Mouse (Mus musculus) midbrain, embryonic 16.5 days (tissue): ENCODE results near the gene Cox7a2l. TPM values are rescaled to one million over a fixed set of nuclear protein-coding genes. Genes with fewer than 3 reads are reported as not detected.
A peak's percentile ranks its signal among the peaks of the same experiment; 100 is the strongest.

Experiments used
- ATAC-seq: fragments of 200-750 bp; cut with Nextera tagmentation; 2 replicates; pipeline ENCODE4 v1.8.0; 2017; ENCODE audit warnings: moderate TSS enrichment
- H3K27ac ChIP-seq: fragments of 300-500 bp; sonication (generic); 2 replicates; pipeline ENCODE4 v1.5.1; 2014; ENCODE audit warnings: mild to moderate bottlenecking, low read length, mixed read lengths
- H3K27me3 ChIP-seq: fragments of 300-500 bp; sonication (generic); 2 replicates; pipeline ENCODE4 v1.6.1; 2014; ENCODE audit warnings: low read depth, low read length, mixed read lengths; ENCODE audit not compliant: control insufficient read depth, insufficient read depth
- H3K36me3 ChIP-seq: fragments of 300-500 bp; sonication (generic); 2 replicates; pipeline ENCODE4 v1.6.1; 2014; ENCODE audit warnings: mild to moderate bottlenecking, low read length, moderate library complexity, mixed read lengths; ENCODE audit not compliant: control insufficient read depth, insufficient read depth
- H3K4me1 ChIP-seq: fragments of 300-500 bp; sonication (generic); 2 replicates; pipeline ENCODE4 v1.6.1; 2014; ENCODE audit warnings: mild to moderate bottlenecking, low read length, mixed read lengths; ENCODE audit not compliant: control insufficient read depth, insufficient read depth
- H3K4me2 ChIP-seq: fragments of 300-500 bp; sonication (generic); 2 replicates; pipeline ENCODE4 v1.6.1; 2014; ENCODE audit warnings: mild to moderate bottlenecking, low read length, mixed read lengths
- H3K4me3 ChIP-seq: fragments of 300-500 bp; sonication (generic); 2 replicates; pipeline ENCODE4 v1.5.1; 2014; ENCODE audit warnings: low read depth, mild to moderate bottlenecking, low read length, moderate library complexity, mixed read lengths
- H3K9ac ChIP-seq: fragments of 300-500 bp; sonication (generic); 2 replicates; pipeline ENCODE4 v1.6.1; 2014; ENCODE audit warnings: low read depth, low read length, mixed read lengths
- H3K9me3 ChIP-seq: fragments of 300-500 bp; sonication (generic); replicated peaks from 2 replicates; pipeline ENCODE4 v1.6.1; 2014; ENCODE audit warnings: mild to moderate bottlenecking, low read length, mixed read lengths; ENCODE audit not compliant: control insufficient read depth, poor library complexity, severe bottlenecking
- whole genome bisulfite sequencing: fragments of 180-500 bp; shearing (Covaris S2); extraction: QIAGEN DNeasy Blood & Tissue Kit; methylation state at CpG from one replicate; pipeline ENCODE4 v1.1.7; 2014; 5-methylcytosine and 5-hydroxymethylcytosine counted together
- polyA plus RNA-seq: library from polyadenylated mRNA; unstranded; fragments of >200 nt; fragmentation: Nextera tagmentation; extraction: Ambion mirVana; gene quantifications from 2 replicates; pipeline ENCODE4 v1.2.1, GENCODE M21; 2015

Gene Cox7a2l
- polyA plus RNA-seq, 1 experiment from 2014 or later: 191 TPM

DNA sequence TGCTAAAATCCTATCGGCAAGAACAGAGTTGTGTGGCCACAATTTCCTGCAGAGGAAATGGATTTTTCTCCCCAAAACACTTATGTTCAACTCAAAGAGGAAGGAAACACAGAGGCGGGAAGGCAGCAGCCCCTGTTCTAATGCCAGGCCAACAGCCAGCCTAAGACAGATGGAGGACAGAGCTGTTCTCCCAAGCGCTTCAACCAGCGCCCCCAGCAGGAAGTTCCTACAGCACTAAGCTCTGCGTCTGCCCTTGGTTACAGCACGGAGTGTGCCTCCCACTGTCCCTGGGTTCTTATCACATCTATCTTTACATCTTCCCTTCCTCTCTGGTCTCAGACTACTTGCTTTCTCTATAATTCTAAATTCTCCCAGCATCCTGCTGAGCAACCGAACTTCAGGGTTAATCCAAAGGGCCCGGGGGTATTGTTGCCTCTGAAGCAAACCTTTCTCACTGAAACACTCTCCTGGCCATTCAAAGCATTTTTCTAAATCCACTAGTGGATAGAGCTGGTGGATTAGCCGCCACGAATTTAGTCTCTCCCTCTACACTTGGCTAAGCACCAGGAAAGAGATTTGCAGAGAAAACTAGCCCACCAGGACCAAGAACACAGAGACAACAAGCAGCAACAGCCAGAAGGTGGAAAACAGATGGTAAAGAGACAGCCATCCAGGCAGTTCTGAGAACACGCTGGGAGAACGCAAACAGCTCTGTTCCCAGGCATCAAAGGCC, 31.5 kb upstream of the Cox7a2l start:
- Histone ChIP-seq H3K27ac (peak overlapping the region; percentile 47), H3K27me3 (peaks cover 4% of the 10 kb centered on the region; the same call in 1 of the 2 replicates)
- ATAC-seq: peak; percentile 32; the same call in 1 of the 2 replicates

DNA sequence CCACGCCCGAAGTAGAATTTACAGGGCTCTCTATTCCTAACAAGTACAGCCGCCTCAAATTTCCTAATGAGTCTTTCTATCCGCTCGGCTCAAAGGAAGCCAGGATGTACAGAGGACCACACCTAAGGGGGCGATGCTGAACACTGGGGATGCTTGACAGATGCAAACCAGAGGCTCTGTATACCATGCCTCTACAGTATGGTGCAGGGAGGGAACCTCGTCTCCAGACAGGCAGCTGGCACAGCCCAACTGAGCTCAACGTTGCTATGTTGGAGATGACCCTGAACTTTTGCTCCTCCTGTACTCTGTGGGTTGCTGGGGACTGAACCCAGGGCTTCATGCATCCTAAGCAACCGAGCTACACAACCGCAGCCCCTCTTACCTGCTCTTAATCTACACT, 30.0 kb upstream of the Cox7a2l start:
- Histone ChIP-seq H3K36me3 (no peaks in the 10 kb centered on the region), H3K4me2 (no peak overlapping the region), H3K4me3 (no peak overlapping the region), H3K9ac (no peak overlapping the region), H3K9me3 (no peaks in the 10 kb centered on the region), H3K4me1 (peaks cover 27% of the 10 kb centered on the region), H3K27ac (no peak overlapping the region), H3K27me3 (peaks cover 4% of the 10 kb centered on the region; the same call in 1 of the 2 replicates)
- WGBS: 41% methylated on average over 10 of the region's 10 CpGs
- 0 out of 2 replicates have a peak, but pooled peaks have one; percentile 27 for ATAC-seq

More for the DNA sequence above, 31.5 kb upstream of the Cox7a2l start:
- no peaks in the 10 kb centered on the region for H3K36me3 ChIP-seq
- no peaks in the 10 kb centered on the region for H3K9me3 ChIP-seq
- no peak overlapping the region for H3K4me3 ChIP-seq
- no peak overlapping the region for H3K9ac ChIP-seq
- WGBS: 8% methylated on average over 12 of the region's 12 CpGs
- no peak overlapping the region for H3K4me2 ChIP-seq
- peaks cover 27% of the 10 kb centered on the region for H3K4me1 ChIP-seq

DNA sequence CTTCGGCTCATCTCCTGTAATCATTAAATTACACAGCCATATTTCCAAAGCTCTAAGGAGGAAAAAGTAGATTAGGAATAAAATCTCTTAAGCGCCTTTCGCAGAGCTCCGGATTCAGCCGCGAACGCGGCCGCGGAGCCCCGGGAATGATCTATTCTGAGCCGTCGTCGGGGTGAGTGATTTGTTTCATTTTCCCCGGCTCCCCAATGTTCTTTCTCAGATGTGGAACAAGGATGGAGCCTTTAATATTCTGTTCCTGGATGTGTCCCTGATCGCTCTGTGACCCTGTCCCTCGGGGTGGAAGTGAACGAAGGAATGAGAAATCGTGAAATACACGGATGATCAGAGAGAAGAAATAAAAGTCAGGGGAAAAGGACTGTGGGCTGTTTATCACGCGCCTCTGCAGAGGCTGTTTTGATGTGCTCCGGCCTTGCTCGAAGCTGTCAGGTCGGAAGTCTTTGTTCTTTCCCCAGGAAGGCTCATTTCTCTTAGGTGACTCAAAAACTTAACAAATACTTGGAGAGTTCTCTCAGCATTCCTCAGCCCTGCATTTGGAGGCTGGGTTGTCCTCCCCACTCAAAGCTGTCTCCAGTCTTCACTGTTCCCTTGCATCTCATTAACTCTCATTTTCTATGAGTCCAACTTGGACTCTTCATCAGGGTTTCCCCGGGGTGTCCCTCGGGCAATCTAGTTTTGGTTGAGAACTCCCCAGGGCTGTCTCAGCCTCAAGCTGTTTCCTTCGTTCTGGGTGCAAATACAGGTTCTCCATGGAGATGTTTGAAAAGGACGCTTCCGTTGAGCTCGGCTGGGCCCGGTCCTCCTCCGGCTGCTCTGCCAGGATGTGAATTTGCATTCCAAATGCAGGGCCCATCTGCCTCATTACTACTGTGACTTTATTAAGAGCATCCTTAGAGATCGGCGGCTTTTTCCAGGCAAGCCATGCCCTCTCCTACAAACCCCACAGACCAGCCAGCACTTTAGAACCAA, 28.9 kb upstream of the Cox7a2l start:
- no peak overlapping the region for H3K9ac ChIP-seq
- no peaks in the 10 kb centered on the region for H3K36me3 ChIP-seq
- H3K4me1 ChIP-seq: peaks cover 27% of the 10 kb centered on the region
- peaks cover 4% of the 10 kb centered on the region; the same call in 1 of the 2 replicates for H3K27me3 ChIP-seq
- peak overlapping the region; percentile 3; the same call in 1 of the 2 replicates for H3K4me3 ChIP-seq
- no peaks in the 10 kb centered on the region for H3K9me3 ChIP-seq
- ATAC-seq: peak; percentile 66
- 4% methylated on average over 35 of the region's 35 CpGs for WGBS
- H3K4me2 ChIP-seq: peak overlapping the region; percentile 39
- H3K27ac ChIP-seq: 0 out of 2 replicates have a peak overlapping the region, but pooled peaks have one; percentile 6

DNA sequence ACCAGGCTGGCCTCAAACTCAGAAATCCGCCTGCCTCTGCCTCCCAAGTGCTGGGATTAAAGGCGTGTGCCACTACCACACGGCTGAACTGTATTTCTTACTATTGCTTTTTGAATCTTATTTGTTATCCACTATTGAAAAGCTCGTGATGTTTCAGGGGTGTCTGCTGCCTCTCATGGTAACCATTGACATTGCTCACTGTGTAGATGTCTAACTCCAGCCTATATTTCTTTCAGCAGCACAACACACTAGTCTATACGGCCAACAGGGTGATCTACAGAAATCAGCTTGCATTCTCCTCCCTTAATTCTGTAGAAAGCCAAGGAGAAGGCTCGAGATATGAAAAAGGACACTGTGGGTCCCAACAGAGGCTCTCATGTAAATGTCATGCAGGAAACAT, 28.1 kb upstream of the Cox7a2l start:
- Histone ChIP-seq H3K4me3 (no peak overlapping the region), H3K27ac (no peak overlapping the region)

DNA sequence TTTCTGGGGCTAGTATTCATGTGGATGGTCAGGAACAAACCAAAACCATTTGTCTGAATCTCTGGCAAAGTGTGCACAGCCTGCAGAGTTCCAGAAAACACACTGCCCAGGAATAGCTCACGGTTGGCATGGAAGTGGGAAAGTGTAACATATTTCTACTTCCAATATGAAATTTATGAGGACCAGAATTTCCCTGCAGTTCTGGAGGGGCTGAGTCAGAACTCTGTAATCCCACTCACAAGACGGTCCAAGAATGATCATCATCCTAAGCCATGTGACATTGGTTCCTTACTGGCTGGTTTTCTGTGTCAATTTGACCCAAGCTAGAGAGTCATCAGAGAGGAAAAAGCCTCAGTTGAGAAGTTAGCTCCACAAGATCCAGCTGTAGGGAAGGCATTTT, 25.3 kb upstream of the Cox7a2l start:
- no peak for ATAC-seq
- H3K27ac ChIP-seq: no peak overlapping the region
- no peak overlapping the region for H3K4me3 ChIP-seq
- H3K27me3 ChIP-seq: peaks cover 2% of the 10 kb centered on the region; the same call in 1 of the 2 replicates
- H3K9me3 ChIP-seq: no peaks in the 10 kb centered on the region
- H3K36me3 ChIP-seq: no peaks in the 10 kb centered on the region
- 88% methylated on average over 2 of the region's 2 CpGs for WGBS
- H3K4me2 ChIP-seq: no peak overlapping the region
- H3K9ac ChIP-seq: no peak overlapping the region
- peaks cover 15% of the 10 kb centered on the region for H3K4me1 ChIP-seq

More for the DNA sequence above, 28.1 kb upstream of the Cox7a2l start:
- Histone ChIP-seq H3K27me3 (peaks cover 4% of the 10 kb centered on the region; the same call in 1 of the 2 replicates), H3K9me3 (no peaks in the 10 kb centered on the region), H3K9ac (no peak overlapping the region), H3K4me2 (no peak overlapping the region), H3K36me3 (no peaks in the 10 kb centered on the region), H3K4me1 (peaks cover 27% of the 10 kb centered on the region)
- ATAC-seq: no peak
- WGBS: 62% methylated on average over 6 of the region's 6 CpGs

- no peaks in the 10 kb centered on the region for H3K27me3 ChIP-seq
- no peaks in the 10 kb centered on the region for H3K36me3 ChIP-seq
- H3K9ac ChIP-seq: no peak overlapping the region
- H3K9me3 ChIP-seq: no peaks in the 10 kb centered on the region
- no peak overlapping the region for H3K4me3 ChIP-seq
- no peaks in the 10 kb centered on the region for H3K4me1 ChIP-seq
- WGBS: 81% methylated on average over 12 of the region's 12 CpGs
- no peak for ATAC-seq
- no peak overlapping the region for H3K27ac ChIP-seq
- H3K4me2 ChIP-seq: no peak overlapping the region
These were observed 22.3 kb upstream of the Cox7a2l start for GRCm38 (mm10) chr17:83539262-83540037.

DNA sequence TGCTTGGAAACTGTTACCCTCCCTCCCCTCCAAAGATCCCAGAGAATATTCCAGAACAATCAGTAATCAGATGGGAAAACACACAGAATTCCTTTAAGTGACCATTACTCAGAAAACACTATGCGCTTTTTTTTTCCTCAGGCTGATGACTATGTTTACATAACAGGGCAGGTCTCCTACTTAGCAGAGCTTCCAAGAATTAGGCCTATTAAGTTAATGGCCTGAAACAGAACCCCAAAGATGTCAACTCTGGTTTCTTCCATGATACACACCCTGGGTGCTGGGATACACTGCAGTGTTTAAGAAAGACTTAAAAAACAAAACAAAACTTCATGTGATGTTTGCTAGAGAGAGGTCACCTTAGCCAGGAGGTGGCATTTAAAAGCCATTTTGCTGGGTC, 21.6 kb upstream of the Cox7a2l start:
- WGBS: 93% methylated on average over 1 of the region's 1 CpGs
- Histone ChIP-seq H3K27me3 (no peaks in the 10 kb centered on the region), H3K4me1 (no peaks in the 10 kb centered on the region), H3K4me3 (no peak overlapping the region), H3K4me2 (no peak overlapping the region), H3K9ac (no peak overlapping the region), H3K27ac (no peak overlapping the region), H3K36me3 (no peaks in the 10 kb centered on the region), H3K9me3 (no peaks in the 10 kb centered on the region)
- ATAC-seq: no peak

GRCm38 (mm10) chr17:83538141-83538540, 21.0 kb upstream of the Cox7a2l start:
- ATAC-seq: no peak
- Histone ChIP-seq H3K27ac (no peak overlapping the region), H3K4me1 (no peaks in the 10 kb centered on the region), H3K9me3 (no peaks in the 10 kb centered on the region), H3K36me3 (no peaks in the 10 kb centered on the region), H3K9ac (no peak overlapping the region), H3K27me3 (no peaks in the 10 kb centered on the region), H3K4me3 (no peak overlapping the region), H3K4me2 (no peak overlapping the region)
- 64% methylated on average over 9 of the region's 9 CpGs for WGBS
